In genomic region chr17:42576671-42577168, GRCm38 (mm10) we compare ENCODE assay signal across 10 mouse cellular contexts. TPM values are rescaled to one million over a fixed set of nuclear protein-coding genes. Genes with fewer than 3 reads are reported as not detected.
DNase-seq lines count a peak whose midpoint lies in the region; ATAC-seq and TF ChIP-seq lines count a peak whose summit lies in the region.
"Had no signal": no experiment of that assay in that cellular context is flagged by ENCODE, and none has a peak within 500 bp of the region (broad histone marks: within the 10 kb centered on the region; RNA-seq: fewer than 3 reads in every experiment).

No protein-coding gene starts in this region.

- no peak overlapping the region for H3K27ac ChIP-seq in heart, adult 2 months
- H3K27ac ChIP-seq in kidney, embryonic 14.5 days (ENCODE audit: low read depth, low read length) = 0 out of 2 replicates have a peak overlapping the region, but pooled peaks have one; percentile 14

- H3K27me3 ChIP-seq in heart, adult 2 months (ENCODE audit: control insufficient read depth, insufficient read depth, low read length) = no peaks in the 10 kb centered on the region
- no peaks in the 10 kb centered on the region for H3K27me3 ChIP-seq in kidney, embryonic 14.5 days (ENCODE audit: control insufficient read depth, insufficient read depth, low read length)

- no peak for TF ChIP-seq CTCF in heart, adult 2 months (IDR thresholded peaks at IDR 0.05)

- no peak for TF ChIP-seq POLR2A in heart, adult 2 months (IDR thresholded peaks at IDR 0.05; ENCODE audit: insufficient read depth, low read depth, low read length)

- no peak overlapping the region for H3K4me3 ChIP-seq in heart, adult 2 months
- H3K4me3 ChIP-seq in kidney, embryonic 14.5 days (ENCODE audit: low read length) = no peak overlapping the region

- no peak for TF ChIP-seq EP300 in heart, adult 2 months (IDR thresholded peaks at IDR 0.05; ENCODE audit: insufficient read depth, low read depth, low read length)

- no peaks in the 10 kb centered on the region for H3K79me2 ChIP-seq in heart, adult 2 months (replicated peaks; ENCODE audit: control insufficient read depth, insufficient read depth, low read length)

- no peaks in the 10 kb centered on the region for H3K36me3 ChIP-seq in heart, adult 2 months (ENCODE audit: control insufficient read depth, insufficient read depth, low read length)
- H3K36me3 ChIP-seq in kidney, embryonic 14.5 days (ENCODE audit: control insufficient read depth, insufficient read depth, low read length) = no peaks in the 10 kb centered on the region

- H3K9me3 ChIP-seq in kidney, embryonic 14.5 days (ENCODE audit: control insufficient read depth, low read length) = no peaks in the 10 kb centered on the region

- DNase-seq in urinary bladder, postnatal 14 days (ENCODE audit: low spot score) = peak; percentile 3
- DNase-seq in urinary bladder, postnatal 25 days (ENCODE audit: low spot score) = no peak
- DNase-seq in heart, adult 2 months = peak; percentile 15 to 19
- DNase-seq in left cerebral cortex, adult 8-10 months (ENCODE audit: low spot score in 2 of 2) = no peak
- DNase-seq in T-cell, adult 2 months (ENCODE audit: low spot score) = no peak
- DNase-seq in lung, postnatal 25 days (ENCODE audit: low spot score) = no peak
- DNase-seq: liver, postnatal 0 days had no signal

- H3K4me1 ChIP-seq in heart, adult 2 months (ENCODE audit: control insufficient read depth, insufficient read depth, low read length) = no peaks in the 10 kb centered on the region
- H3K4me1 ChIP-seq in kidney, embryonic 14.5 days (ENCODE audit: control insufficient read depth, insufficient read depth, low read length) = peaks cover 9% of the 10 kb centered on the region; the same call in 1 of the 2 replicates

- no peak overlapping the region for H3K9ac ChIP-seq in heart, adult 2 months (ENCODE audit: low read depth, low read length)
- no peak overlapping the region for H3K9ac ChIP-seq in kidney, embryonic 14.5 days (ENCODE audit: low read depth, low read length)
- H3K9ac ChIP-seq: liver, postnatal 0 days had no signal

- intact Hi-C loops in heart, adult 2 months (cut with DNase I) = no loop called here

- ATAC-seq in kidney, embryonic 14.5 days (ENCODE audit: low FRiP score, low TSS enrichment) = peak; percentile 84; the same call in 1 of the 2 replicates
- ATAC-seq in megakaryocyte, adult 5-6 weeks (ENCODE audit: poor library complexity, severe bottlenecking) = no peak
- ATAC-seq: liver, postnatal 0 days had no signal

- 34% methylated on average over 6 of the region's 6 CpGs for WGBS in heart, adult 2 months
- WGBS in kidney, embryonic 14.5 days = 13% methylated on average over 6 of the region's 6 CpGs

- no peak overlapping the region for H3K4me2 ChIP-seq in kidney, embryonic 14.5 days (replicated peaks; ENCODE audit: low read depth, low read length)

RNA-seq across cellular contexts. Expression of gene Opn5, which starts 34.5 kb away (rescaled TPM):
- total RNA-seq in heart, adult 2 months (2021) = not detected
- not detected in 2 replicates for polyA plus RNA-seq in heart, adult 2 months (2012; rRNA removed)
- polyA plus RNA-seq in kidney, embryonic 14.5 days (2014; fragmentation: Nextera tagmentation; extraction: Ambion mirVana) = 0.33 and 0.37 TPM in 2 replicates
- not detected in 2 replicates for total RNA-seq in megakaryocyte, adult 5-6 weeks (2015)
- total RNA-seq in megakaryocyte, adult 5-6 weeks (2017) = not detected in 2 replicates
- total RNA-seq in left cerebral cortex, adult 8-10 months (2022) = not detected
- total RNA-seq: gastrocnemius, postnatal 4 days had no signal
- polyA plus RNA-seq: liver, postnatal 0 days had no signal

Comparison
In these comparisons a context has a peak if more than half of its experiments do, and no peak if none do; other contexts are left out.
1. DNase-seq: peak in urinary bladder, postnatal 14 days (single experiment) and heart, adult 2 months (2 of 2); none in urinary bladder, postnatal 25 days (single experiment), left cerebral cortex, adult 8-10 months (0 of 2), T-cell, adult 2 months (single experiment) and lung, postnatal 25 days (single experiment).